Mouse (Mus musculus): ENCODE results near the gene Mrpl23. TPM values are rescaled to one million over a fixed set of nuclear protein-coding genes. Genes with fewer than 3 reads are reported as not detected.

Mrpl23 gene
- polyA plus RNA-seq, 1 experiment: 74.0 TPM

DNA sequence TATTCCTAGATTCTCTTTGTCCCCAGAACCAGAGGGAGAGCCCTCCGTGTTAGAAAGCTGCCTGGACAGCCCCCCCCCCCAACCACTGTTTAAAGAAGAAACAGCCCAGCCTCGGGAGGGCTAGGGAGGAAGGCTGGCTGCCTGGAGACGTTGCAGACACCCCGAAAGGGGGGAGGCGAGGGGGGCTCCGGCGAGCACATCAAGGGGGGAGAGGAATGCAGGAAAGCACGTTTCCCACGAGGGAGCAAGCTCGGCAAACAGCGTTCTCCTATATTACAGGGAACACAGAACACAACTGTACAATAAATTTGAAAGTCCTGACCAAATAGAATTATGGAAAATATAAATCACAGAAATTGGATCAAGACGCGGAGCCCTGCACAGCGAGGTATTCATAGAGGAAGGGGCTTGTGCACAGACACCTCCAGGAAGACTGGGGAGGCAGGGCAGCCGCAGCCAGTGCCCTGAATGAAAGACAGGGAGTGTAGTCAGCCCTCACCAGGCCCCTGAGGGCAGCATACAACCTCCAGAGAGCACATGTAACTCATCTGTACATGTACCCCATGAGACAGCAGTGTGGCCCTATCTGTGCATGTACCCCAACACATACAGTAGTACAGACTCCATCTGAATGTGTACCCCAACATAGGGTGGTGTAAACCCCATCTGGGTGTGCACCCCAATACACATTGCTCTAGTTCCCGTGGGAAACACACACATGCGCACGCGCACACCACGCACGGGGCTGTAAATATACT, 16.1 kb upstream of the Mrpl23 start:
- H3K27ac ChIP-seq (ENCODE audit: insufficient read depth, low read length): no peak overlapping the region
- TF ChIP-seq CTCF (IDR thresholded peaks at IDR 0.05; ENCODE audit: extremely low read depth, insufficient read depth, low read length) (no peak), POLR2A (IDR thresholded peaks at IDR 0.05; ENCODE audit: extremely low read depth, insufficient read depth, low read length) (no peak)

DNA sequence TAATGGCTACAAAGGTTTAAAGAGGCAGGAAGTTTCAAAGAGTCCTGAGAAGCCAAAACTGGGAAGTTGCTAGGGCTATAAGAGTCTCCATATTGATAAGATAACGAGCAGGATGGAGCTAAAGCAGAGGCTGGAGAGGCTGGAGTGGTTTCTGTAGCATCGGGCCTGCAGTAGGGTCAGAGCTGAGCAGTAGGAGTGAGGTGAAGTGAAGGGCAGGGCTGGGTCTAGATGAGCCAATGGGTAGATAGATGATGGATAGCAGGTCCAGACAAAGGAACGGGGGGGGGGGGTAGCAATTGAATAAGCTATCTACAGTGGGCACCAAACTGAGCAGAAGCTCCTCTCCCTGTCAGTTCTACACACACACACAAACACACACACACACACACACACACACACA, 15.0 kb upstream of the Mrpl23 start:
- TF ChIP-seq CTCF (IDR thresholded peaks at IDR 0.05; ENCODE audit: extremely low read depth, insufficient read depth, low read length): no peak
- no peak for TF ChIP-seq POLR2A (IDR thresholded peaks at IDR 0.05; ENCODE audit: extremely low read depth, insufficient read depth, low read length)
- Histone ChIP-seq H3K4me3 (ENCODE audit: insufficient read depth, low read length) (no peak overlapping the region), H3K4me1 (ENCODE audit: control insufficient read depth, insufficient read depth, low read length) (no peaks in the 10 kb centered on the region), H3K27ac (ENCODE audit: insufficient read depth, low read length) (no peak overlapping the region)

More for the DNA sequence above, 16.1 kb upstream of the Mrpl23 start:
- Histone ChIP-seq H3K4me3 (ENCODE audit: insufficient read depth, low read length) (no peak overlapping the region), H3K4me1 (ENCODE audit: control insufficient read depth, insufficient read depth, low read length) (no peaks in the 10 kb centered on the region)

DNA sequence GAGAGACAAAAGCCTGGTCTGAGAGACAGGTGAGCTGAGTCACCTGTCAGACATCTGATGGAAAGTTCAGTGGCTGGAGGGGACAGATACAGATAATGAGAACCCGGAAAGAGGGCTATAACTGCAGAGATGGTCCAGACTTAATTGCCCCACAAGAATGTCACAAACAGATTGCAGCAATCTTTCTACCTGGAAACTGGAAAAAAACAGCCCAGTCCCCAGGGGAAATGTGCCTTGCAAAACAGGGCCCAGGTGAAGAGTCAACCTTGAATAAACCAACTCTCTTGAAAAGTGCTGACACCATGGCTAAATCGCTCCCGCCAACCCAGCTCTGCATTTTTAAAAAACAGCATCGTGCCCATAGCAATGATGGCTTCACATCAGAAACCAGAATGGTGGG, 12.2 kb upstream of the Mrpl23 start:
- Histone ChIP-seq H3K27ac (ENCODE audit: insufficient read depth, low read length) (no peak overlapping the region), H3K4me1 (ENCODE audit: control insufficient read depth, insufficient read depth, low read length) (no peaks in the 10 kb centered on the region), H3K4me3 (ENCODE audit: insufficient read depth, low read length) (no peak overlapping the region)
- TF ChIP-seq POLR2A (IDR thresholded peaks at IDR 0.05; ENCODE audit: extremely low read depth, insufficient read depth, low read length): no peak
- no peak for TF ChIP-seq CTCF (IDR thresholded peaks at IDR 0.05; ENCODE audit: extremely low read depth, insufficient read depth, low read length)

DNA sequence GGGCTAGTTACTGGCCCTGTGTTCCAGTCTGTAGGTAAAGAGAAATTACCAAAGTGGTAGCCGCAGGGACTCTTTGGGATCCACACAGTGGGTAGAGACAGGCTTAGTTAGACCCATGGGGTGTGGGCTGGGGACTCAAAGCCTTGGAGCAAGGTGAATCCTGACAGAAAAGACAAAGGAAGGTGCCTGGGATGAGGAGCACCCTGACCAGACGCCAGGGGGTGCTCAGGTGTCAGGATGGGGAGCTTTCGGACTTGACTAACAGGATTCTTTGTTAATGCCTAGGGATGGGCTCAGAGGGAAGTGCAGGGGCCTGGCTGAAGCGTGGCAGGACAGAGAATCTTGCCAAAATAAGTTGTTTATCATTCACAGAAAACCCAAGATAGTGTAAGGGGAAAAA, 10.1 kb upstream of the Mrpl23 start:
- TF ChIP-seq POLR2A (IDR thresholded peaks at IDR 0.05; ENCODE audit: extremely low read depth, insufficient read depth, low read length): no peak
- TF ChIP-seq CTCF (IDR thresholded peaks at IDR 0.05; ENCODE audit: extremely low read depth, insufficient read depth, low read length): peak; percentile 48
- no peaks in the 10 kb centered on the region for H3K4me1 ChIP-seq (ENCODE audit: control insufficient read depth, insufficient read depth, low read length)

DNA sequence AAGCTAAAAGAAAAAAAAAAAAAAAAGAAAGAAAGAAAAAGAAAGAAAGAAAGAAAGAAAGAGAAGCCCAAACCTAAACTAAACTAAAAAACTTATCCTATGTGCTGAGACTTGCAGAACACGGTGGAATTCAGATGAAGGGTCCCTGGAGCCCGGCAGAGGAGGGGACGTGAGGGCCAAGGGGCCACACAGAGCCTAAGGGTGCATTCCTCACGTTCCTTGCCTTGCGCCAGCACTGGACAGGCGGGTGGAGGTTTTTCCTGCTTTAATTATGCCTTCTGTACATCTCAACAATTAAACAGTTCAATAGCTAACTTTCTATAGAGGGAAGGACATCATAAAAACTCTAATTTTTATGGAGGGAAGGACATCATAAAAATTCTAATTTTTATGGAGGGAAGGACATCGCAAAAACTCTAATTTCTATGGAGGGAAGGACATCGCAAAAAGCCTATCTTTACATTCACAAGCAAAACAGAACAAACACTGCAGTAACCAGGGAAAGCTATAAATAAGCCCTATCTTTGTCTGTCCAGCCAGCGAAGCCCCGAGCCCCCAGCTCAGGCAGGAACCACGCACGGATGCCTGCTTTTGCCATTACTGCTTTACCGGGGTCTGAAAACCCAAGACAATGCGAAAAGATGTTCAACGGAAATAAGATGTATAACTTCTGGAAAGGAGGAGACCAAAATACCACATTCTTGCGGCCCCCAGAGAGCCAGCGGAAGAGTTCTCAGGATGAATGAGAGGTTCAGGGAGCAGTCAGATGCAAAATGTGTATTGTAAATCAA, 9.1 kb upstream of the Mrpl23 start:
- no peak overlapping the region for H3K27ac ChIP-seq (ENCODE audit: insufficient read depth, low read length)
- no peak overlapping the region for H3K4me3 ChIP-seq (ENCODE audit: insufficient read depth, low read length)
- TF ChIP-seq CTCF (IDR thresholded peaks at IDR 0.05; ENCODE audit: extremely low read depth, insufficient read depth, low read length) (no peak), POLR2A (IDR thresholded peaks at IDR 0.05; ENCODE audit: extremely low read depth, insufficient read depth, low read length) (no peak)
- no peaks in the 10 kb centered on the region for H3K4me1 ChIP-seq (ENCODE audit: control insufficient read depth, insufficient read depth, low read length)

More for the DNA sequence above, 10.1 kb upstream of the Mrpl23 start:
- H3K27ac ChIP-seq (ENCODE audit: insufficient read depth, low read length): no peak overlapping the region
- H3K4me3 ChIP-seq (ENCODE audit: insufficient read depth, low read length): no peak overlapping the region

DNA sequence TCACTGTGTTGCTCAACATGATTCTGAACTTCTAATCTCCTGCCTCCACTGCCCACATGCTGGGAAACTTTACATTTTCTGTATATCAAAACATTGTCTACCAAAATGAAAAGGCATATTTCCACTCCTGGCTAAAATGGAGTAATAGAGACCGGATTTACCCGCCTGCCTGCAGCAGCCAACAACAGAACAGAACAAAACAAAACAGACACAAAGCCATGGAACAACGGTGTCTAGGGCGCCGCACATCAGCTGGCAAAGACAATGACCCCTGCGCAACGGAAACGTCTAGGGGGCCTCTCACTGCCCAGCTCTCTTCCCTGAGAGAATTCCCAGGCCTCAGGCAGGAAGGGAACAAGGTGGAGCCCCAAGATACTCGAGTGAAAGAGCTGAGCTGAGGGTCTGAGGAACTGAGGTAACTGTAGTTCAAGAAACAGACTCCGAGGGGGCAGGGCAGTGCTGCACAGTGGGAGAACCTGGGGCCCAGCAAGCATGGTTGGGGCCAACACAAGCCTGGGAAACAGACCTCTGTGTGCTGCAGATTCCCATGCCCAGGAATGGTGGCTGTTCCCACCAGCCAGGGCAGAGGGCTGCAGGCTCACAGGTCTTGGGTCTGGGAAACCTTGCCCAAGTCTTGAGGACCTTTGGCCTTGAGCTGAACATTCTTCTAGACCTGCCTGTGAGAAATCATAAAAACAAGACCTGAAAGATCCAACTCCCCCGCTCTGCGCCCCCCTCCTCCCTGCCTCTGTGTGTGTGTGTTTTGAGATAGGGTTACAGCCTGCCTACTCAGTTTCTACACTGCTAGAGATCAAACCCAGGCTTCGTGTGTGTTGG, 6.9 kb upstream of the Mrpl23 start:
- TF ChIP-seq CTCF (IDR thresholded peaks at IDR 0.05; ENCODE audit: extremely low read depth, insufficient read depth, low read length) (no peak), POLR2A (IDR thresholded peaks at IDR 0.05; ENCODE audit: extremely low read depth, insufficient read depth, low read length) (no peak)
- Histone ChIP-seq H3K4me3 (ENCODE audit: insufficient read depth, low read length) (no peak overlapping the region), H3K27ac (ENCODE audit: insufficient read depth, low read length) (no peak overlapping the region), H3K4me1 (ENCODE audit: control insufficient read depth, insufficient read depth, low read length) (no peaks in the 10 kb centered on the region)

DNA sequence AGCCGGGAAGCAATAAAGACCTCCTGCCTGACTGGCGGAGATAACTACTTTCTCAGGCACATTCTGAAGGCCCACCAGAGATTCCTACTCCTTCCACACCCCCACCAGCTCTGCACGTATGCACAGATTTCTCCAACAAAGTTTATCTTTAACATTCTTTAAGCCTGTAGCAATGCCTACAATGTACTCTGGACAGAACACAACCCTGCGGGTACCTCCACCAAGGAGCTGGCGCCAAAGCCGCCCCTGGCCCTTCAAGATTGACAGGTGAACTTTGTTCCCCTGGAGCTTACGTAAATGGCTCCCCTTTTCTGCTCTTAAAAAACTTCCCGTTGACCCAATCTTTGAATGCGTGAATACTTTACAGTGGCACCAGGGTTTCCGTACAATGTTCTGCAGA, 3.1 kb upstream of the Mrpl23 start:
- no peak overlapping the region for H3K4me3 ChIP-seq (ENCODE audit: insufficient read depth, low read length)
- H3K27ac ChIP-seq (ENCODE audit: insufficient read depth, low read length): no peak overlapping the region
- TF ChIP-seq POLR2A (IDR thresholded peaks at IDR 0.05; ENCODE audit: extremely low read depth, insufficient read depth, low read length): no peak
- no peak for TF ChIP-seq CTCF (IDR thresholded peaks at IDR 0.05; ENCODE audit: extremely low read depth, insufficient read depth, low read length)
- H3K4me1 ChIP-seq (ENCODE audit: control insufficient read depth, insufficient read depth, low read length): 0 out of 2 replicates have a peak, but pooled peaks cover 1% of the 10 kb centered on the region

DNA sequence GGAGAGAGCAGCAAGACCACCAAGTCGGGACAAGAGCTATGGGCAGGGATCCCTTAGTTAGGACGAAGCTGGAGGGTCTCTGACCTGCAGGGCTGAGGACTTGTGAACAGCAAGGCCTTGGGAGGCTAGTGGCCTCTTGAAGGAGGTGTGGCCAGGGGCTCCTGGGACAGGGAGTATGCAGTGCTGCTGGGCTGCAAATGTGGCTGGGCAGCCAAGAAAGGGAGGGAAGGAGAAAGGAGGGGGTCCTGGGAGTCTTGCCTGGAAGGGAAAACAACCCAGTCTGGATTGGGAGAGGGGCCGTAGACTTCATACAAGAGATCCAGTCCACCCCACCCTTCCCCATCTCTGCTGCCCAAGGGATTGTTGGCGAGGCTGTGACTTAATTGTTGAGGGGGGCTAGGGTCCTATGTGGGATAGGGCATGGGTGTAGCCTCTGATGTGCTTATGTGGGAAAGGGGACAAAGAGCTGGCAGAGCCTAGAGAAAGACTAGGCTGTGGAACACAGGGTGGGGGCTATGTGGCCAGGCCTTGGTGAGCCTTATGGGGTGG, 439 bp upstream of the Mrpl23 start:
- no peak overlapping the region for H3K27ac ChIP-seq (ENCODE audit: insufficient read depth, low read length)
- 0 out of 2 replicates have a peak, but pooled peaks cover 1% of the 10 kb centered on the region for H3K4me1 ChIP-seq (ENCODE audit: control insufficient read depth, insufficient read depth, low read length)
- TF ChIP-seq CTCF (IDR thresholded peaks at IDR 0.05; ENCODE audit: extremely low read depth, insufficient read depth, low read length) (no peak), POLR2A (IDR thresholded peaks at IDR 0.05; ENCODE audit: extremely low read depth, insufficient read depth, low read length) (no peak)
- peak overlapping the region; percentile 69; the same call in 1 of the 2 replicates for H3K4me3 ChIP-seq (ENCODE audit: insufficient read depth, low read length)

All from cortical plate, adult 2 months (tissue).